Mouse (Mus musculus) testis, adult 2 months (tissue): ENCODE results near the gene Mdm2. TPM values are rescaled to one million over a fixed set of nuclear protein-coding genes. Genes with fewer than 3 reads are reported as not detected.

Experiments used
- H3K27ac ChIP-seq: fragments of 200-500 bp; 2 replicates; pipeline ENCODE4 v1.5.1; 2012; ENCODE audit warnings: low read depth, low read length; ENCODE audit not compliant: control insufficient read depth, insufficient read depth
- H3K27me3 ChIP-seq: fragments of 200-500 bp; 2 replicates; pipeline ENCODE4 v1.6.1; 2012; ENCODE audit warnings: mild to moderate bottlenecking, low read length, moderate library complexity; ENCODE audit not compliant: control insufficient read depth, insufficient read depth
- H3K36me3 ChIP-seq: fragments of 200-500 bp; 2 replicates; pipeline ENCODE4 v1.6.1; 2012; ENCODE audit warnings: mild to moderate bottlenecking, low read length; ENCODE audit not compliant: control insufficient read depth, insufficient read depth
- H3K4me1 ChIP-seq: fragments of 200-500 bp; 2 replicates; pipeline ENCODE4 v1.6.1; 2012; ENCODE audit warnings: low read length; ENCODE audit not compliant: control insufficient read depth, insufficient read depth
- H3K4me3 ChIP-seq: fragments of 200-500 bp; 2 replicates; pipeline ENCODE4 v1.5.1; 2012; ENCODE audit warnings: low read depth, mild to moderate bottlenecking, low read length, moderate library complexity, mixed read lengths; ENCODE audit not compliant: control insufficient read depth
- CTCF ChIP-seq: fragments of 200-500 bp; IDR thresholded peaks from 2 replicates; pipeline ENCODE4 v1.5.1; 2012; ENCODE audit warnings: low read depth, mild to moderate bottlenecking, inconsistent platforms, low read length, moderate library complexity; ENCODE audit not compliant: control insufficient read depth, insufficient read depth, insufficient replicate concordance
- POLR2A ChIP-seq: fragments of 200-500 bp; IDR thresholded peaks from 2 replicates; pipeline ENCODE4 v1.6.1; 2012; ENCODE audit warnings: low read depth, mild to moderate bottlenecking, inconsistent platforms, low read length, moderate library complexity; ENCODE audit not compliant: control insufficient read depth
- polyA plus RNA-seq: library from polyadenylated mRNA; depleted of rRNA; stranded (reverse); fragments of >200 nt; gene quantifications from 2 replicates; pipeline ENCODE4 v1.2.3, GENCODE M21; 2012

Gene Mdm2
- polyA plus RNA-seq, 1 experiment: 99.3 TPM

DNA sequence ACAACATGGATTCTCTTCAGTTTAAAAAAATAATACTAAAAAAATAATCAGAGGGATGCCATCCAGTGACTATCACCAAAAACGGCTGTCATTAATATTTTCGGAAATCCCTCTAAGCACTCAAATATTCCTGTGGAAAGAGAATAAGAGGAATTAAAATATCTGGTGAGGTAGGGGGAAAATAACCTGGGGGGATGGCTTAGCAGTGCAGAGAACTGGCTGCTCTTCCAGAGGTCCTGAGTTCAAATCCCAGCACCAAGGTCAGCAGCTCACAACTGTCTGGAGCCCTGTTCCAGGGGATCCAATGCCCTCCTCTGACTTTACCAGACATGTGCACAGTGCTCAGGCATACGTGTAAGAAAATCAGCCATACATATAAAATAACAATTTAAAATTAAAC is 44.2 kb downstream of the Mdm2 start:
- TF ChIP-seq CTCF (no peak), POLR2A (no peak)
- no peaks in the 10 kb centered on the region for H3K36me3 ChIP-seq
- peaks cover 16% of the 10 kb centered on the region for H3K4me1 ChIP-seq
- H3K4me3 ChIP-seq: no peak overlapping the region
- no peaks in the 10 kb centered on the region for H3K27me3 ChIP-seq
- H3K27ac ChIP-seq: no peak overlapping the region

DNA sequence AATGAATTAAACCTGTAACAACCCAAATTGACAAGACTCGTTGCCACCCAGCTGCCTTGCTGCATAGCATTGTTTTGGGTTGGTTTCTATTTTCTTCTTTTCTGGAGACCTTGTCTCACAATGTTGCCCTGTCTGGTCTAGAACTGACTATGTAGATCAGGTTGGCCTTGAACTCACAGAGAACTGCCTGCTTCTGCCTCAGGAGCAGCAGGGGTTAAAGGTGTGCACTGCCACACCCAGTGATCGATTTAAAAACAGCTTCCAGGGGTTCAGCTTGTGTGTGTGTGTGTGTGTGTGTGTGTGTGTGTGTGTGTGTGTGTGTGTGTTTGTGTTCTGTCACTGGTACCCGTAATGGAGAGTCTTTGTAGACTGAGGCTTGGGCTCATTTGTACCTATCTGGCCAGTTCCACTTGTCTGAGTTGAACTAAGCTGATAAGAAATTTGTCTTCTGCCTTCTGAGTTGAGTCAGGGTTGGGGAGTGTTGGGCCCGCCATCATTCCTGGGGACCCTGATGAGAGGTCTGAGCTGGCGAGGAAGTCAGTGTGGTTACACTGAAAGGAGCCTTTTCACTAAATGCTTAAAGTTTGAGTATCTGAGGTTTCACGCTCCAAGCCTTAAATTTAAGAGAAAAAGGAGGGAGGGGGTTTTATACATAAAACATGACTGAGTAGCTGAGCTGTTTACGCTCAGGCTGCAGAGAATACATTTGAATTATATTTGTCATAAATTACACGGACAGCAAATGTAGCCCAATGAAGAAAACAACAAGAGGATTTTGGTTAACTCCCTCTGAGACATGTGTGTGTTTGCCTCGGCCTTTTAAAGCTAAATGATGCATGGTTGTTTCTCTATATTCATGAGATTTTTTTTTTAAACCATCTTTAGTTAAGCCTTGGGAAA is 44.9 kb downstream of the Mdm2 start:
- Histone ChIP-seq H3K4me1 (peaks cover 16% of the 10 kb centered on the region), H3K36me3 (no peaks in the 10 kb centered on the region), H3K4me3 (no peak overlapping the region), H3K27ac (no peak overlapping the region), H3K27me3 (no peaks in the 10 kb centered on the region)
- TF ChIP-seq CTCF (no peak), POLR2A (no peak)

GRCm38 (mm10) chr10:117664926-117665209 is 45.7 kb downstream of the Mdm2 start:
- Histone ChIP-seq H3K4me1 (peaks cover 16% of the 10 kb centered on the region), H3K27ac (no peak overlapping the region), H3K27me3 (no peaks in the 10 kb centered on the region), H3K4me3 (peak overlapping the region; percentile 49), H3K36me3 (no peaks in the 10 kb centered on the region)
- TF ChIP-seq POLR2A (no peak), CTCF (no peak)

DNA sequence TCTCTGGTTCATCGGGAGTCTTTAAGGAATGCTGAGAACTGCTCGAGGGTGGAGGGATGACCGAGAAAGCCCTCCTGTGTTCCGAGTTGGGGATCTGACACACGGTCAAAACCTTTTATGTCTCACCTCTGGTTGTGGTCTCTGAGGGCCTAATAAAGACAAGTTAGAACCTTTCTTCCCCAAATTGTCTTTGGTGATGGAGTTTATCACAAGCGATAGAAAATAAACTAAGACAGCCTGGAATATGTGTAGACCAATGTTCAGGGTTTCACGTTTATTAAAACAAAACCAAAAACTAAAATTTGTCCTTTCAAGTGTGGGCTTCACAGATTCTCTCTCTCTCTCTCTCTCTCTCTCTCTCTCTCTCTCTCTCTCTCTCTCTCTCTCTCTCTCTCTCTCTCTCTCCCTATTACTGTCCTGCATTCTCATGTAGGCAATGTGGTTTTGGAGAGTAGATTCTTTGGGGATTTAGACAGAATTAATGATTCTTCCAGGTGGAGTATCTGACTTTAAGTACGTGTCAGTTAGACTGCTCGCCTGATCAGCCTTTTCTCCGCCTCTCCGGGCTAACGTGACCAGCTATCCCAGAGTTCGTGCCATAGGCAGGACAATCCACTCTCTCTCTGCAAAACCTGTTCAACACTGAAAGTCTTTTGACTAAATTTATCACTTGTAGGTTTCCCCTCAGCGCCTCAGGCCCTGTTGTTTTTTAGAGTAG is 46.2 kb downstream of the Mdm2 start:
- no peaks in the 10 kb centered on the region for H3K27me3 ChIP-seq
- H3K36me3 ChIP-seq: no peaks in the 10 kb centered on the region
- H3K27ac ChIP-seq: no peak overlapping the region
- no peak for TF ChIP-seq CTCF
- TF ChIP-seq POLR2A: no peak
- peak overlapping the region; percentile 79 for H3K4me3 ChIP-seq
- H3K4me1 ChIP-seq: peaks cover 16% of the 10 kb centered on the region

DNA sequence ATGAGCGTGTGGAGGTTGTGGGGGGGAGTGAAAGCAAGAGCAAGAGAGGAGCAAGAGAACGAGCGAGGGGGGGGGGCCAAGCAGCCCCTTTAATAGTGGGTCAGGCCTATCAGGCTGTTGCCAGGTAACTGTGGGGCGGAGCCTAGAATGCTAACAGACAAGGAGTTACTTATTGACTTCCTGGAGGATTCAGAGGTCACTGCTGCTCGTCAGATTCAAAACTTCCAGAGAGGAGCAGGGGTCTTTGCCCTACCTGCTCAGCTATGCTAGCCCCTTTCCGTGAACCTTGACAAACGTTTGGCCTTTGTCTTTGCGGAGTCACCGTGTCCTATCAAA is 46.7 kb downstream of the Mdm2 start:
- Histone ChIP-seq H3K4me3 (peak overlapping the region; percentile 79), H3K27ac (no peak overlapping the region), H3K4me1 (peaks cover 16% of the 10 kb centered on the region), H3K36me3 (no peaks in the 10 kb centered on the region), H3K27me3 (no peaks in the 10 kb centered on the region)
- TF ChIP-seq POLR2A (no peak), CTCF (no peak)

- no peak overlapping the region for H3K27ac ChIP-seq
- H3K4me1 ChIP-seq: peaks cover 16% of the 10 kb centered on the region
- H3K4me3 ChIP-seq: peak overlapping the region; percentile 79
These were observed 47.3 kb downstream of the Mdm2 start for GRCm38 (mm10) chr10:117663056-117663864.

More at GRCm38 (mm10) chr10:117663056-117663864, 47.3 kb downstream of the Mdm2 start:
- no peaks in the 10 kb centered on the region for H3K27me3 ChIP-seq
- TF ChIP-seq POLR2A (no peak), CTCF (no peak)
- no peaks in the 10 kb centered on the region for H3K36me3 ChIP-seq
